Mouse (Mus musculus): ENCODE data around the gene Entpd7. TPM values are rescaled to one million over a fixed set of nuclear protein-coding genes. Genes with fewer than 3 reads are reported as not detected.

The Entpd7 gene
- polyA plus RNA-seq, 1 experiment: 4.4 TPM

- 36% methylated on average over 11 of the region's 11 CpGs for WGBS
- H3K4me1 ChIP-seq (ENCODE audit: control insufficient read depth, insufficient read depth, low read length): peaks cover 2% of the 10 kb centered on the region
- TF ChIP-seq CTCF (IDR thresholded peaks at IDR 0.05; ENCODE audit: control insufficient read depth, insufficient read depth, low read length): peak; percentile 98
- no peak for TF ChIP-seq POLR2A (IDR thresholded peaks at IDR 0.05; ENCODE audit: borderline replicate concordance, control insufficient read depth, low read depth, low read length)
- H3K27ac ChIP-seq (ENCODE audit: control insufficient read depth, insufficient read depth, low read depth, low read length, poor library complexity): no peak overlapping the region
- H3K4me3 ChIP-seq (replicated peaks; ENCODE audit: control insufficient read depth, low read depth, low read length): no peak overlapping the region
Observed at GRCm38 (mm10) chr19:43655735-43656492, 33.6 kb upstream of the Entpd7 start.

GRCm38 (mm10) chr19:43659632-43660031, 29.8 kb upstream of the Entpd7 start:
- 16% methylated on average over 6 of the region's 6 CpGs for WGBS

DNA sequence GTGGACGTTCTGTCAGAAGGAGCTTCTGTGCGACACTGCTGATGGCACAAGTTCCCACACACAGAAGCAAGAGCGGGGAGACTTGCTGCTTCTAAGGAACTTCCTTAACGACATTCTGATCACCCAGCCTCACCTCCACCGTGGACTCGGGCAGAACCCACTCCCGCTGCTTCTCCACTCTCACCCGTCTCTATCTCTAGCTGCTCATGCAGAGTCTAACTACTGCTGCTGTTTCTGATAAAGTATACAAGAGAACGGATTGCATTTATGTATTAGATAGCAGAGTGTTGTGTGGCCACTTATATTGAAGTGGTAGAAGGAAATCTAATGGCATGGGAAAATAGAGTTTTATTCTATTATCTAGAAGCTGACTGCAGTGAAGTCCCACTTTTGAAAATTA, 28.7 kb upstream of the Entpd7 start:
- no peaks in the 10 kb centered on the region for H3K4me1 ChIP-seq (ENCODE audit: control insufficient read depth, insufficient read depth, low read length)
- WGBS: 32% methylated on average over 9 of the region's 9 CpGs
- H3K4me3 ChIP-seq (replicated peaks; ENCODE audit: control insufficient read depth, low read depth, low read length): no peak overlapping the region
- H3K27ac ChIP-seq (ENCODE audit: control insufficient read depth, insufficient read depth, low read depth, low read length, poor library complexity): no peak overlapping the region
- TF ChIP-seq CTCF (IDR thresholded peaks at IDR 0.05; ENCODE audit: control insufficient read depth, insufficient read depth, low read length): no peak
- TF ChIP-seq POLR2A (IDR thresholded peaks at IDR 0.05; ENCODE audit: borderline replicate concordance, control insufficient read depth, low read depth, low read length): no peak

More at GRCm38 (mm10) chr19:43659632-43660031, 29.8 kb upstream of the Entpd7 start:
- H3K4me3 ChIP-seq (replicated peaks; ENCODE audit: control insufficient read depth, low read depth, low read length): no peak overlapping the region
- TF ChIP-seq CTCF (IDR thresholded peaks at IDR 0.05; ENCODE audit: control insufficient read depth, insufficient read depth, low read length) (no peak), POLR2A (IDR thresholded peaks at IDR 0.05; ENCODE audit: borderline replicate concordance, control insufficient read depth, low read depth, low read length) (no peak)
- no peak overlapping the region for H3K27ac ChIP-seq (ENCODE audit: control insufficient read depth, insufficient read depth, low read depth, low read length, poor library complexity)
- peaks cover 2% of the 10 kb centered on the region for H3K4me1 ChIP-seq (ENCODE audit: control insufficient read depth, insufficient read depth, low read length)

DNA sequence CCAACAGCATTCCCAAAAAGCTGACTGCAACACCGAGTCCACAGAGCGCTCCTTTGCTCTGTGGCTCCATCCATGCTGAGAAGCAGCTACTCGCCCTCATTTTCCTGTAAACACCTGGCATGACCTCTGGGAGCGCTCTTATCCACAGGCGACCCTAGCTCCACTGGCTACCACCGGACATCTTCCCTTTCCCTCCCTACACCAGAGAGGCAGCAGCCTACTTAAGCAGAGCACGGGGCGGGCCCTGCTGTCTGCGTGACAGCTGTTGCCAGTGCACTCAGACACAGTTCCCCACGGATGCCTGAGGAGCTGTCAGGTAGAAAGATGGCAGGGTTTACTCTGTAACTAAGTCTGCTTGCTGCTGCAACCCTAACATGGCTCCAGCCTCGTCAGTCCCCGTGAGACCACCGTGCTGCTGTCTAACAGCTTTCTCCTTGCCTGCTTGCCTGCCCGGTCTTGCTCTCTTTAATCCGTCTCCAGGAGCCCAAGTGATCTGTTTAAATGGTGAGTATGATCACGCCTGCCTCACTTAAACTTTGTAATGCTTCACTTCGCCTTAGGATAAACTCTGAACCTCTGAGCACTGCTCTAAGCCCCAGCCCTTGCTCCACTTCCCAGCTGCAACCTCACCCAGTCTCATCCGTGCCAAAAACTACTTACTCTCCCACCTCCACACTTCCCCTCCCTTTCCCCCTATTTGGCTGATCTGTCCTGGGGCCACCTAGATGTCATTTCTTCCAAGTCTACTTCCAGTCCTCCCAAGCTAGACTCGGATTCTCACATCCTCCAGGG, 27.1 kb upstream of the Entpd7 start:
- WGBS: 83% methylated on average over 19 of the region's 19 CpGs
- H3K4me1 ChIP-seq (ENCODE audit: control insufficient read depth, insufficient read depth, low read length): no peaks in the 10 kb centered on the region
- H3K27ac ChIP-seq (ENCODE audit: control insufficient read depth, insufficient read depth, low read depth, low read length, poor library complexity): no peak overlapping the region
- no peak overlapping the region for H3K4me3 ChIP-seq (replicated peaks; ENCODE audit: control insufficient read depth, low read depth, low read length)
- TF ChIP-seq POLR2A (IDR thresholded peaks at IDR 0.05; ENCODE audit: borderline replicate concordance, control insufficient read depth, low read depth, low read length): no peak
- TF ChIP-seq CTCF (IDR thresholded peaks at IDR 0.05; ENCODE audit: control insufficient read depth, insufficient read depth, low read length): no peak

GRCm38 (mm10) chr19:43663471-43663870, 26.0 kb upstream of the Entpd7 start:
- TF ChIP-seq CTCF (IDR thresholded peaks at IDR 0.05; ENCODE audit: control insufficient read depth, insufficient read depth, low read length): no peak
- TF ChIP-seq POLR2A (IDR thresholded peaks at IDR 0.05; ENCODE audit: borderline replicate concordance, control insufficient read depth, low read depth, low read length): no peak
- Histone ChIP-seq H3K4me3 (replicated peaks; ENCODE audit: control insufficient read depth, low read depth, low read length) (no peak overlapping the region), H3K27ac (ENCODE audit: control insufficient read depth, insufficient read depth, low read depth, low read length, poor library complexity) (no peak overlapping the region), H3K4me1 (ENCODE audit: control insufficient read depth, insufficient read depth, low read length) (no peaks in the 10 kb centered on the region)
- WGBS: 82% methylated on average over 8 of the region's 8 CpGs

DNA sequence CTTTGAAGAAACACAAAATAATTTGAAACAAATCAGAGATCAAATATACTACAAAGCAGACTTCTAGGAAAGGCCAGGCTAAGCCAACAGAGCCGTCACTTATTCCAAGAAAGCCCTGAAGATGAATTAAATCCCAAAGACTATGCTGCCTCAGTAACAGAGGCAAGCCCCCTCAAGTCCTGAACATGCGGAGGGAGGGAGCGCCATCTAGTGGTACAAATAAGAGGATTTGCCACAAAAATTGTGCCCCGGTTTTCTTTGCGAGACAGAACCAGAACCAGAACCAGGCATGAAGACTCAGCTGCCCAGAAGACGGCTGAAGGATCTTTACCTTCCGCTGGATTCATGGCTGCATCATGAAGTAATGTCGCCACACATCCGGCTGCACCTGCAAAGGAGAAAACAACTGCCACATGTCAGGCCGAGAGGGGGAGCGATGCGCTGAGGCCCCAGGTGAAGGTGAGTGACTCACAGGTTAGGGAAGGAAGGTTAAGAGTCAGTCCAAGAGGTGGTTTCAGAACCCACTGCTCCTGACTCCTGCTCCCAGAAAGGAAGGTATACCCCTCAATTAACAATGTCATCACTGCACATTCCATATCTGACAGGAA, 23.9 kb upstream of the Entpd7 start:
- H3K27ac ChIP-seq (ENCODE audit: control insufficient read depth, insufficient read depth, low read depth, low read length, poor library complexity): no peak overlapping the region
- TF ChIP-seq CTCF (IDR thresholded peaks at IDR 0.05; ENCODE audit: control insufficient read depth, insufficient read depth, low read length) (peak; percentile 72), POLR2A (IDR thresholded peaks at IDR 0.05; ENCODE audit: borderline replicate concordance, control insufficient read depth, low read depth, low read length) (no peak)
- WGBS: 67% methylated on average over 12 of the region's 12 CpGs
- no peaks in the 10 kb centered on the region; the same call in 1 of the 2 replicates for H3K4me1 ChIP-seq (ENCODE audit: control insufficient read depth, insufficient read depth, low read length)
- H3K4me3 ChIP-seq (replicated peaks; ENCODE audit: control insufficient read depth, low read depth, low read length): no peak overlapping the region

DNA sequence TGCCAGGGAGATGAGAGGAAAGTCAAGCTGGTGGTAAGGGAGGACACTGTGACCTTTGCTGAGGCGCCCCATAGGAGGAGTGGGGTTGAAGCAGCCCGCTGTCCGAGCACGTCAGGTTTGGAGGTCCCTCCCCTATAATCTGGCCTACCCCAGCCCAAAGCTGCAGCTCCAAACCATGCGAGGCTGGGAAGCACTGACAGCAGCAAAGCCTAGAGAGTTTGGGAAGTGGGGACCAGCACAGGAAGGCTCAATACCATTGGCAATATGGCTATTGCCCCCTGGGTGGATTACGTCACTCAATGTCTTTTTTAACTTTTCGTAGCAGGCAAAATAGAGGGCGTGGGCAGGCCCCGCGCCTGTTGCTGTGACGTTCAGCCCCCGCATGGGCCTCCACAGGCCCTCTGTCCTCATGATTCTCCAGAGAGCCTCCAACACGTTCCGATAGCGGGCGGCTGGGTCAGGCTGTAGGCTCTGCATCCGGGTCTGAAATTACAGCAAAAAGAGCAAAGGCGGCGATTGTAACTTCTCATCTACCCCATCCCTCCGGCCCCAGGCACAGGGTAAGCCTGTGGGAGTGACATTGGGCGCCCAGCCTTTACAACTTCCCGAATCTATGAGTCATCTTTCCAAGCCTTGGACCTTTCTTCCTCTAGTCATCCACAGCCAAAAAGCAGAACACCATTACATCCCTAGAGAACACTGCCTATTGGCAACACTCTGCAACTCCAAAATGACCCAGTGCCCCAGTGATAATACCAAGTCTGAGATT, 22.6 kb upstream of the Entpd7 start:
- 78% methylated on average over 22 of the region's 22 CpGs for WGBS
- Histone ChIP-seq H3K4me1 (ENCODE audit: control insufficient read depth, insufficient read depth, low read length) (peaks cover 2% of the 10 kb centered on the region; the same call in 1 of the 2 replicates), H3K27ac (ENCODE audit: control insufficient read depth, insufficient read depth, low read depth, low read length, poor library complexity) (no peak overlapping the region), H3K4me3 (replicated peaks; ENCODE audit: control insufficient read depth, low read depth, low read length) (no peak overlapping the region)
- TF ChIP-seq CTCF (IDR thresholded peaks at IDR 0.05; ENCODE audit: control insufficient read depth, insufficient read depth, low read length) (no peak), POLR2A (IDR thresholded peaks at IDR 0.05; ENCODE audit: borderline replicate concordance, control insufficient read depth, low read depth, low read length) (no peak)
